Mouse (Mus musculus): ENCODE results near the gene Spx. TPM values are rescaled to one million over a fixed set of nuclear protein-coding genes. Genes with fewer than 3 reads are reported as not detected.

The Spx gene
- polyA plus RNA-seq (2012; ENCODE audit: insufficient read depth, low replicate concordance) = 0.48 TPM in 1 of 2 replicates, not detected in the other

- Histone ChIP-seq H3K27me3 (replicated peaks) (peaks cover 55% of the 10 kb centered on the region), H3K4me1 (0 out of 2 replicates have a peak, but pooled peaks cover 4% of the 10 kb centered on the region), H3K36me3 (replicated peaks; ENCODE audit: low read length) (no peaks in the 10 kb centered on the region), H3K9me3 (0 out of 2 replicates have a peak, but pooled peaks cover 2% of the 10 kb centered on the region), H3K4me3 (replicated peaks) (peak within 1 kb of the TSS; percentile 46)
- no peak for TF ChIP-seq FLI1 (IDR thresholded peaks at IDR 0.05; ENCODE audit: low read length)
These were observed at the start of gene Spx for GRCm38 (mm10) chr6:142412906-142413491. Gene Spx (plus strand): TSS chr6:142413441.

GRCm38 (mm10) chr6:142365742-142366472 is 47.3 kb upstream of the Spx start:
- no peaks in the 10 kb centered on the region for H3K9me3 ChIP-seq
- no peaks in the 10 kb centered on the region for H3K4me1 ChIP-seq
- H3K36me3 ChIP-seq (replicated peaks; ENCODE audit: low read length) = peaks cover 97% of the 10 kb centered on the region
- no peak overlapping the region for H3K4me3 ChIP-seq (replicated peaks)
- TF ChIP-seq FLI1 (IDR thresholded peaks at IDR 0.05; ENCODE audit: low read length) (no peak), GATA1 (IDR thresholded peaks at IDR 0.05; ENCODE audit: borderline replicate concordance, low read length) (no peak)
- no peaks in the 10 kb centered on the region for H3K27me3 ChIP-seq (replicated peaks)

- Histone ChIP-seq H3K9me3 (no peaks in the 10 kb centered on the region), H3K4me1 (no peaks in the 10 kb centered on the region), H3K4me3 (replicated peaks) (no peak overlapping the region), H3K36me3 (replicated peaks; ENCODE audit: low read length) (peaks cover 95% of the 10 kb centered on the region), H3K27me3 (replicated peaks) (no peaks in the 10 kb centered on the region)
- TF ChIP-seq FLI1 (IDR thresholded peaks at IDR 0.05; ENCODE audit: low read length) (no peak), GATA1 (IDR thresholded peaks at IDR 0.05; ENCODE audit: borderline replicate concordance, low read length) (no peak)
These were observed 46.7 kb upstream of the Spx start for GRCm38 (mm10) chr6:142366473-142367018.

GRCm38 (mm10) chr6:142367565-142367964 is 45.7 kb upstream of the Spx start:
- no peak for TF ChIP-seq FLI1 (IDR thresholded peaks at IDR 0.05; ENCODE audit: low read length)
- no peak for TF ChIP-seq GATA1 (IDR thresholded peaks at IDR 0.05; ENCODE audit: borderline replicate concordance, low read length)

GRCm38 (mm10) chr6:142369568-142369967 is 43.7 kb upstream of the Spx start:
- Histone ChIP-seq H3K4me1 (no peaks in the 10 kb centered on the region), H3K27me3 (replicated peaks) (no peaks in the 10 kb centered on the region), H3K9me3 (no peaks in the 10 kb centered on the region), H3K36me3 (replicated peaks; ENCODE audit: low read length) (peaks cover 98% of the 10 kb centered on the region), H3K4me3 (replicated peaks) (no peak overlapping the region)
- TF ChIP-seq GATA1 (IDR thresholded peaks at IDR 0.05; ENCODE audit: borderline replicate concordance, low read length) (no peak), FLI1 (IDR thresholded peaks at IDR 0.05; ENCODE audit: low read length) (no peak)

More at GRCm38 (mm10) chr6:142367565-142367964, 45.7 kb upstream of the Spx start:
- Histone ChIP-seq H3K27me3 (replicated peaks) (no peaks in the 10 kb centered on the region), H3K4me3 (replicated peaks) (no peak overlapping the region), H3K9me3 (no peaks in the 10 kb centered on the region), H3K36me3 (replicated peaks; ENCODE audit: low read length) (peaks cover 95% of the 10 kb centered on the region), H3K4me1 (no peaks in the 10 kb centered on the region)

GRCm38 (mm10) chr6:142377081-142377480 is 36.2 kb upstream of the Spx start:
- Histone ChIP-seq H3K9me3 (no peaks in the 10 kb centered on the region), H3K4me1 (peaks cover 26% of the 10 kb centered on the region), H3K27me3 (replicated peaks) (no peaks in the 10 kb centered on the region), H3K4me3 (replicated peaks) (no peak overlapping the region), H3K36me3 (replicated peaks; ENCODE audit: low read length) (peaks cover 87% of the 10 kb centered on the region)
- TF ChIP-seq FLI1 (IDR thresholded peaks at IDR 0.05; ENCODE audit: low read length) = no peak
- no peak for TF ChIP-seq GATA1 (IDR thresholded peaks at IDR 0.05; ENCODE audit: borderline replicate concordance, low read length)

GRCm38 (mm10) chr6:142378576-142379330 is 34.5 kb upstream of the Spx start:
- TF ChIP-seq GATA1 (IDR thresholded peaks at IDR 0.05; ENCODE audit: borderline replicate concordance, low read length) (no peak), FLI1 (IDR thresholded peaks at IDR 0.05; ENCODE audit: low read length) (no peak)
- peaks cover 29% of the 10 kb centered on the region for H3K4me1 ChIP-seq
- peaks cover 79% of the 10 kb centered on the region for H3K36me3 ChIP-seq (replicated peaks; ENCODE audit: low read length)

GRCm38 (mm10) chr6:142379961-142380360 is 33.3 kb upstream of the Spx start:
- Histone ChIP-seq H3K4me3 (replicated peaks) (peak overlapping the region; percentile 10), H3K27me3 (replicated peaks) (no peaks in the 10 kb centered on the region), H3K9me3 (no peaks in the 10 kb centered on the region), H3K4me1 (peaks cover 36% of the 10 kb centered on the region), H3K36me3 (replicated peaks; ENCODE audit: low read length) (peaks cover 72% of the 10 kb centered on the region)
- TF ChIP-seq FLI1 (IDR thresholded peaks at IDR 0.05; ENCODE audit: low read length) (no peak), GATA1 (IDR thresholded peaks at IDR 0.05; ENCODE audit: borderline replicate concordance, low read length) (no peak)

More at GRCm38 (mm10) chr6:142378576-142379330, 34.5 kb upstream of the Spx start:
- H3K4me3 ChIP-seq (replicated peaks) = no peak overlapping the region
- no peaks in the 10 kb centered on the region for H3K27me3 ChIP-seq (replicated peaks)
- H3K9me3 ChIP-seq = no peaks in the 10 kb centered on the region

GRCm38 (mm10) chr6:142381615-142382014 is 31.6 kb upstream of the Spx start:
- H3K27me3 ChIP-seq (replicated peaks) = no peaks in the 10 kb centered on the region
- no peaks in the 10 kb centered on the region for H3K9me3 ChIP-seq
- peak overlapping the region; percentile 60 for H3K4me3 ChIP-seq (replicated peaks)
- H3K36me3 ChIP-seq (replicated peaks; ENCODE audit: low read length) = peaks cover 56% of the 10 kb centered on the region
- no peak for TF ChIP-seq FLI1 (IDR thresholded peaks at IDR 0.05; ENCODE audit: low read length)
- TF ChIP-seq GATA1 (IDR thresholded peaks at IDR 0.05; ENCODE audit: borderline replicate concordance, low read length) = no peak
- peaks cover 36% of the 10 kb centered on the region for H3K4me1 ChIP-seq
